In genomic region chr19:60948996-60949395, GRCm38 (mm10) we compare ENCODE assay signal across 16 mouse cellular contexts. TPM values are rescaled to one million over a fixed set of nuclear protein-coding genes. Genes with fewer than 3 reads are reported as not detected.
DNase-seq lines count a peak whose midpoint lies in the region; ATAC-seq and TF ChIP-seq lines count a peak whose summit lies in the region.
"Had no signal": no experiment of that assay in that cellular context is flagged by ENCODE, and none has a peak within 500 bp of the region (broad histone marks: within the 10 kb centered on the region; RNA-seq: fewer than 3 reads in every experiment).

No protein-coding gene starts in this region.

- 43% methylated on average over 1 of the region's 1 CpGs for WGBS in heart, adult 2 months
- 36% methylated on average over 1 of the region's 1 CpGs for WGBS in heart, postnatal 0 days

- H3K79me2 ChIP-seq in CH12.LX (replicated peaks; ENCODE audit: control insufficient read depth, extremely low read depth, insufficient read depth, poor library complexity, severe bottlenecking): no peaks in the 10 kb centered on the region; the same call in none of the 2 replicates
- 0 out of 2 replicates have a peak, but pooled peaks cover 1% of the 10 kb centered on the region for H3K79me2 ChIP-seq in heart, adult 2 months (replicated peaks; ENCODE audit: control insufficient read depth, insufficient read depth, low read length)

- no peak for ATAC-seq in heart, postnatal 0 days (ENCODE audit: insufficient read depth, low read depth)
- ATAC-seq: forebrain, embryonic 13.5 days had no signal

- H3K36me3 ChIP-seq in CH12.LX (replicated peaks in 1 of 2; ENCODE audit: control insufficient read depth in 1 of 2, insufficient read depth in 1 of 2, low read length in 1 of 2): no peaks in the 10 kb centered on the region
- peaks cover 39% of the 10 kb centered on the region for H3K36me3 ChIP-seq in heart, adult 2 months (ENCODE audit: control insufficient read depth, insufficient read depth, low read length)
- no peaks in the 10 kb centered on the region for H3K36me3 ChIP-seq in heart, postnatal 0 days (replicated peaks; ENCODE audit: control insufficient read depth, insufficient read depth, low read length)
- H3K36me3 ChIP-seq: lung, embryonic 15.5 days; midbrain, embryonic 10.5 days; neural tube, embryonic 15.5 days had no signal

- in situ Hi-C loops in CH12.LX (cut with MboI; ENCODE audit: low pct_ligation_motif_present, low pct_unique_long_range_greater_than_20kb, low sequenced_read_pairs): loop anchor here (10.0 kb wide), 1 partner anchor 54 kb away; no protein-coding TSS in a partner anchor

- TF ChIP-seq RAD21 in CH12.LX (IDR thresholded peaks at IDR 0.05; ENCODE audit: low read depth, low read length): no peak

- H3K9me3 ChIP-seq in CH12.LX (replicated peaks; ENCODE audit: low read length): no peaks in the 10 kb centered on the region
- H3K9me3 ChIP-seq in heart, postnatal 0 days (replicated peaks; ENCODE audit: control insufficient read depth, low read length): no peaks in the 10 kb centered on the region
- H3K9me3 ChIP-seq: forebrain, embryonic 13.5 days; lung, embryonic 15.5 days; midbrain, embryonic 10.5 days; neural tube, embryonic 15.5 days had no signal

- no peak overlapping the region for H3K27ac ChIP-seq in CH12.LX (ENCODE audit: insufficient read depth, low read depth)
- peak overlapping the region; percentile 84 for H3K27ac ChIP-seq in heart, adult 2 months
- H3K27ac ChIP-seq in heart, postnatal 0 days (ENCODE audit: low read depth): peak overlapping the region; percentile 68
- H3K27ac ChIP-seq: forebrain, embryonic 13.5 days; midbrain, embryonic 10.5 days; neural tube, embryonic 15.5 days had no signal

- dilution Hi-C loops in CH12.LX (cut with MboI; ENCODE audit: extremely low pct_ligation_motif_present, extremely low pct_unique_long_range_greater_than_20kb, low sequenced_read_pairs): no loop called here

- TF ChIP-seq EP300 in CH12.LX (IDR thresholded peaks at IDR 0.05; ENCODE audit: low read length): no peak
- peak; percentile 67; the same call in 1 of the 2 replicates for TF ChIP-seq EP300 in heart, adult 2 months (IDR thresholded peaks at IDR 0.05; ENCODE audit: insufficient read depth, low read depth, low read length)
- TF ChIP-seq EP300 in heart, postnatal 0 days (IDR thresholded peaks at IDR 0.05; ENCODE audit: low read depth): 0 out of 2 replicates have a peak, but pooled peaks have one; percentile 40

- no peaks in the 10 kb centered on the region for H3K27me3 ChIP-seq in CH12.LX (replicated peaks)
- H3K27me3 ChIP-seq in heart, adult 2 months (ENCODE audit: control insufficient read depth, insufficient read depth, low read length): no peaks in the 10 kb centered on the region
- no peaks in the 10 kb centered on the region for H3K27me3 ChIP-seq in heart, postnatal 0 days (ENCODE audit: control insufficient read depth, insufficient read depth, low read length)
- H3K27me3 ChIP-seq: forebrain, embryonic 13.5 days; lung, embryonic 15.5 days; neural tube, embryonic 15.5 days had no signal

- no peak overlapping the region for H3K4me2 ChIP-seq in CH12.LX (ENCODE audit: insufficient read depth, low read depth, poor library complexity, severe bottlenecking)
- H3K4me2 ChIP-seq in heart, postnatal 0 days (ENCODE audit: low read depth, low read length): no peak overlapping the region
- H3K4me2 ChIP-seq: forebrain, embryonic 13.5 days; liver, embryonic 11.5 days; lung, embryonic 15.5 days; neural tube, embryonic 15.5 days had no signal

- no peak overlapping the region for H3K4me3 ChIP-seq in CH12.LX (replicated peaks in 1 of 3; ENCODE audit: low read depth in 2 of 3, low read length in 2 of 3, poor library complexity in 1 of 3)
- no peak overlapping the region for H3K4me3 ChIP-seq in heart, adult 2 months
- H3K4me3 ChIP-seq in heart, postnatal 0 days (ENCODE audit: low read depth, low read length): no peak overlapping the region
- H3K4me3 ChIP-seq: forebrain, embryonic 13.5 days; lung, embryonic 15.5 days; midbrain, embryonic 10.5 days; neural tube, embryonic 15.5 days had no signal

- H3K4me1 ChIP-seq in CH12.LX (ENCODE audit: control insufficient read depth in 1 of 2, insufficient read depth in 2 of 2): peaks cover 27 to 62% of the 10 kb centered on the region in 2 experiments
- peaks cover 32% of the 10 kb centered on the region for H3K4me1 ChIP-seq in heart, adult 2 months (ENCODE audit: control insufficient read depth, insufficient read depth, low read length)
- peaks cover 44% of the 10 kb centered on the region for H3K4me1 ChIP-seq in heart, postnatal 0 days (ENCODE audit: control insufficient read depth, insufficient read depth)
- H3K4me1 ChIP-seq: forebrain, embryonic 13.5 days; neural tube, embryonic 15.5 days had no signal

- DNase-seq in kidney, adult 11 months: peak; percentile 14
- no peak for DNase-seq in kidney, adult 8-10 months
- DNase-seq in CH12.LX (ENCODE audit: extremely low read depth): no peak
- peak in 1 of 2 experiments; percentile 64 for DNase-seq in heart, adult 2 months
- no peak for DNase-seq in heart, postnatal 0 days (ENCODE audit: low spot score)
- no peak for DNase-seq in ovary, postnatal 14 days (ENCODE audit: low spot score)
- no peak for DNase-seq in cerebellum, adult 11 months
- DNase-seq: cerebellum, adult 9-10 months; kidney, postnatal 14 days; retina, postnatal 1 day; thymus, postnatal 14 days had no signal

- TF ChIP-seq CTCF in CH12.LX (conservative IDR thresholded peaks at IDR 0.05 in 1 of 2, IDR thresholded peaks at IDR 0.05 in 1 of 2; ENCODE audit: low read depth in 2 of 2, low read length in 2 of 2): no peak
- TF ChIP-seq CTCF in heart, adult 2 months (IDR thresholded peaks at IDR 0.05): no peak
- no peak for TF ChIP-seq CTCF in heart, postnatal 0 days (IDR thresholded peaks at IDR 0.05; ENCODE audit: low read depth)

- no peak overlapping the region for H3K9ac ChIP-seq in CH12.LX (ENCODE audit: insufficient read depth, low read depth)
- no peak overlapping the region for H3K9ac ChIP-seq in heart, adult 2 months (ENCODE audit: low read depth, low read length)
- no peak overlapping the region for H3K9ac ChIP-seq in heart, postnatal 0 days (replicated peaks; ENCODE audit: low read depth, low read length)
- H3K9ac ChIP-seq: forebrain, embryonic 13.5 days; lung, embryonic 15.5 days; neural tube, embryonic 15.5 days had no signal

- intact Hi-C loops in heart, adult 2 months (cut with DNase I): loop anchor here (2.0 kb wide), 1 partner anchor 58 kb away; no protein-coding TSS in a partner anchor

- no peak for TF ChIP-seq POLR2A in CH12.LX (IDR thresholded peaks at IDR 0.05; ENCODE audit: low read depth, low read length)
- 0 out of 2 replicates have a peak, but pooled peaks have one; percentile 26 for TF ChIP-seq POLR2A in heart, adult 2 months (IDR thresholded peaks at IDR 0.05; ENCODE audit: insufficient read depth, low read depth, low read length)

TF ChIP-seq in CH12.LX, 34 proteins besides CTCF, POLR2A, EP300 and RAD21:
- 0 out of 2 replicates have a peak, but pooled peaks have one; percentile 16 for TF ChIP-seq BHLHE40 (IDR thresholded peaks at IDR 0.05; ENCODE audit: low read depth, low read length)
- TF ChIP-seq NELFE (IDR thresholded peaks at IDR 0.05; ENCODE audit: low read depth, low read length): no peak
- peak; percentile 26; the same call in 1 of the 2 replicates for TF ChIP-seq MAX (IDR thresholded peaks at IDR 0.05; ENCODE audit: low read length)

RNA-seq across cellular contexts. Expression of gene Grk5, which starts 59.4 kb away (rescaled TPM):
- total RNA-seq in CH12.LX (2012; rRNA removed) (5.7 and 7.7 TPM in 2 replicates), CH12.LX (2014; rRNA removed) (7.4 and 7.6 TPM in 2 replicates)
- 11.5 and 12.7 TPM in 2 replicates for polyA plus RNA-seq in CH12.LX (2012; ENCODE audit: insufficient read length, low read depth)
- 10 to 100 TPM; 25.1 to 32.4 TPM for total RNA-seq in heart, adult 2 months (2021)
- 4.1 and 9.3 TPM in 2 replicates for polyA plus RNA-seq in heart, adult 2 months (2012; rRNA removed)
- 12.8 and 14.6 TPM in 2 replicates for total RNA-seq in heart, postnatal 0 days (2014; rRNA removed; ENCODE audit: low replicate concordance)
- polyA plus RNA-seq in heart, postnatal 0 days (2015; fragmentation: Nextera tagmentation; extraction: Ambion mirVana): 2.6 and 2.9 TPM in 2 replicates
